Mouse (Mus musculus) hindbrain, postnatal 0 days (tissue): ENCODE data around the gene Nop53. TPM values are rescaled to one million over a fixed set of nuclear protein-coding genes. Genes with fewer than 3 reads are reported as not detected.

Source experiments
- ATAC-seq: fragments of 200-750 bp; cut with Nextera tagmentation; 2 replicates; pipeline ENCODE4 v1.8.0; 2017; ENCODE audit warnings: mild to moderate bottlenecking, moderate TSS enrichment, moderate library complexity
- DNase-seq: peaks from one replicate; pipeline ENCODE4 v3.0.0-alpha.2; 2015; ENCODE audit warnings: low spot score
- H3K27ac ChIP-seq: fragments of 300-500 bp; sonication (generic); 2 replicates; pipeline ENCODE4 v1.5.1; 2014; ENCODE audit warnings: mild to moderate bottlenecking
- H3K27me3 ChIP-seq: fragments of 300-500 bp; sonication (generic); 2 replicates; pipeline ENCODE4 v1.6.1; 2014; ENCODE audit warnings: low read length, mixed read lengths; ENCODE audit not compliant: insufficient read depth
- H3K36me3 ChIP-seq: fragments of 300-500 bp; sonication (generic); 2 replicates; pipeline ENCODE4 v1.6.1; 2014; ENCODE audit warnings: low read length, mixed read lengths; ENCODE audit not compliant: insufficient read depth
- H3K4me1 ChIP-seq: fragments of 300-500 bp; sonication (generic); 2 replicates; pipeline ENCODE4 v1.6.1; 2014; ENCODE audit warnings: antibody characterized with exemption, low read length, mixed read lengths; ENCODE audit not compliant: insufficient read depth
- H3K4me2 ChIP-seq: fragments of 300-500 bp; sonication (generic); 2 replicates; pipeline ENCODE4 v1.6.1; 2014; ENCODE audit warnings: low read depth, mild to moderate bottlenecking, low read length, moderate library complexity, mixed read lengths
- H3K4me3 ChIP-seq: fragments of 300-500 bp; sonication (generic); 2 replicates; pipeline ENCODE4 v1.5.1; 2014; ENCODE audit warnings: low read length
- H3K9ac ChIP-seq: fragments of 300-500 bp; sonication (generic); replicated peaks from 2 replicates; pipeline ENCODE4 v1.6.1; 2014; ENCODE audit warnings: mild to moderate bottlenecking, low read length, moderate library complexity, mixed read lengths
- H3K9me3 ChIP-seq: fragments of 300-500 bp; sonication (generic); 2 replicates; pipeline ENCODE4 v1.6.1; 2016; ENCODE audit warnings: low read length, mixed read lengths
- CTCF ChIP-seq: IDR thresholded peaks from 2 replicates; pipeline ENCODE4 v1.5.1; 2016; ENCODE audit warnings: antibody characterized with exemption, control low read depth, low read depth
- WGBS: fragments of 180-500 bp; shearing (Covaris S2); extraction: QIAGEN DNeasy Blood & Tissue Kit; methylation state at CpG from one replicate; pipeline ENCODE4 v1.1.7; 2014; 5-methylcytosine and 5-hydroxymethylcytosine counted together
- polyA plus RNA-seq: library from polyadenylated mRNA; unstranded; fragments of >200 nt; fragmentation: Nextera tagmentation; extraction: Ambion mirVana; gene quantifications from 2 replicates; pipeline ENCODE4 v1.2.1, GENCODE M21; 2015
- total RNA-seq: library from RNA; depleted of rRNA; stranded (reverse); fragments of >200 nt; gene quantifications from 2 replicates; pipeline ENCODE4 v1.2.3, GENCODE M21; 2014; rRNA removed

The Nop53 gene
- total RNA-seq, result 76.5 and 82.1 TPM in 2 replicates
- polyA plus RNA-seq, result 124 and 127 TPM in 2 replicates

DNA sequence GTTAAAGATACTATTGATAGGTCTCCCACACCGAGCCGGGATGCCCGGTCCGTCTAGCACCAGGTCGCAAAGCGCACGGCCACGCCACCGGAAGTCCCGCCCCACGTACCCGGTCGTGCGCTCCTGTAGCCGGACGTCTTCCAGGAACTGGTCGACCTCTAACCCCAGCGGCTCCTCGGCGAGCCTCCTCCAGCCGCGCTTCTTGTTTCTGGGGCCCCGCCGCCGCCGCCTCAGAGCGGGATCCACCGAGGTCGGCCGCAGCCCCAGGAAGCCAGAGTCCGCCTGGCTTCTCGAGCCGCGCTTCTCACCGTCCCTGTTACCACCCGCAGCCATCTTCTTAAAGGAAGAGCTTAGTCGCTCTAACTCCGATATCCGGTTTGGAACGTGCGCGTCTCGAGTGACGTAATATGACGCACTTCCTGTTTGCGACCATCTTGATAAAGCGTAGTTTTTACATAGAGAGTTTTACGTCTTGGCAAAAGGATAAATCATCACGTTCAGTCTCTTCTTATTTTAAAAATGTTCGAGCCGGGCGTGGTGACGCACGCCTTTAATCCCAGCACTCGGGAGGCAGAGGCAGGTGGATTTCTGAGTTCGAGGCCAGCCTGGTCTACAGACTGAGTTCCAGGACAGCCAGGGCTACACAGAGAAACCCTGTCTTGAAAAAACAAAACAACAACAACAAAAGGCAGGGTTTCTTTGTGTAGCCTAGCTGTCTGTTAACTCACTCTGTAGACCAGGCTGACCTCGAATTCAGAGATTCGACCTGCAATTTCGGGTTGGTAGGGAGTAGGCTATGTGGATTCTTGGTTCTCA, at the start of gene Nop53:
TSS of gene Nop53 (minus strand) at position 354 of the 816 bp plus-strand sequence.
- peak; percentile 95 for ATAC-seq
- 2% methylated on average over 59 of the region's 59 CpGs for WGBS

DNA sequence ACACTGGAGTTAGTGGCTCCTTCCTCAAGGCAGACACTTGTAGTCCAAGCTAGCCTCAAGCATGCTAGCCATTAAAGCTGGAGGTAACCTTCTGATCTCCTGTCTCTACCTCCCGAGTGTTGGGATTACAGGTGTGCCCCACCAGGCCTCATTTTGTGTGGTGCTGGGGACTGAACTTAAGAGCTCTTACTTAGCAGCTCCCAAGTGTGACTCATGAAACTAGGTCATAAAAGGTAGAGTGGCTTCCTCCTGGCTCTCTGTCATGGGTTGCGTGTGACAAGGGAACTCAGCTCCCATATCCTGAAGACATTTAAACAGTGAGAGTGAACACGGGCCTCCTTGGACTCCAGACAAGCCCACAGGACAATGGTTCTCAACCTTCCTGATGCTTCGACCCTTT, 47.9 kb upstream of the Nop53 start:
- Histone ChIP-seq H3K27ac (no peak overlapping the region), H3K9me3 (no peaks in the 10 kb centered on the region), H3K4me2 (no peak overlapping the region), H3K9ac (no peak overlapping the region), H3K36me3 (peaks cover 30% of the 10 kb centered on the region), H3K4me1 (no peaks in the 10 kb centered on the region), H3K4me3 (no peak overlapping the region), H3K27me3 (no peaks in the 10 kb centered on the region)
- 92% methylated on average over 4 of the region's 4 CpGs for WGBS
- ATAC-seq (no peak), DNase-seq (no peak)
- TF ChIP-seq CTCF, result no peak

More for the DNA sequence above, at the start of gene Nop53:
- peak within 1 kb of the TSS; percentile 96 for H3K27ac ChIP-seq
- H3K4me1 ChIP-seq, result peaks cover 6% of the 10 kb centered on the region; the same call in 1 of the 2 replicates
- peak; percentile 99 for DNase-seq
- peaks cover 27% of the 10 kb centered on the region for H3K36me3 ChIP-seq
- H3K27me3 ChIP-seq, result no peaks in the 10 kb centered on the region
- peak within 1 kb of the TSS; percentile 72 for H3K9ac ChIP-seq
- peak within 1 kb of the TSS; percentile 74 for H3K4me3 ChIP-seq
- TF ChIP-seq CTCF, result no peak
- peak within 1 kb of the TSS; percentile 73 for H3K4me2 ChIP-seq
- no peaks in the 10 kb centered on the region for H3K9me3 ChIP-seq

DNA sequence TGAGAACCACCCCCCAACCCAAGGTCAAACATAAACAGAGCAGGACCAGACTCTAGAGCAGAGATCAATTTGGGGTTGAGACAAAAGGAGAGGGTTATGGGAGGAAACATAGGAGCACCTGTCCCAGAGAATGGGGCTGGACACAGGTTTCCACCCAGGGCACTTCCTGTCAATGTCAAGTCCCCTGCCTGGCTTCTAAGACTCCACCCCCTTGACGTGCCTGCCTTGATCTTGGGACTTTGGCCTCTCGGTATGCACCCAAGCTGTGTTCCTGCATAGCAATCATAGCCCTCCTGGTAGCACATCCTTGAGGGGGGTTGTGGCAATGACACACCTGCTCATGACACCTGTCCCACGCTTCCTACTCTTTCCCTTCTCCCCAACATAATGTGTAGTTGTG, 47.3 kb upstream of the Nop53 start:
- ATAC-seq (no peak), DNase-seq (no peak)
- WGBS, result 79% methylated on average over 3 of the region's 3 CpGs
- no peak overlapping the region for H3K4me2 ChIP-seq
- TF ChIP-seq CTCF, result no peak
- peaks cover 36% of the 10 kb centered on the region for H3K36me3 ChIP-seq
- no peaks in the 10 kb centered on the region for H3K4me1 ChIP-seq
- H3K9me3 ChIP-seq, result no peaks in the 10 kb centered on the region
- H3K27me3 ChIP-seq, result no peaks in the 10 kb centered on the region
- no peak overlapping the region for H3K4me3 ChIP-seq
- no peak overlapping the region for H3K27ac ChIP-seq
- H3K9ac ChIP-seq, result no peak overlapping the region

DNA sequence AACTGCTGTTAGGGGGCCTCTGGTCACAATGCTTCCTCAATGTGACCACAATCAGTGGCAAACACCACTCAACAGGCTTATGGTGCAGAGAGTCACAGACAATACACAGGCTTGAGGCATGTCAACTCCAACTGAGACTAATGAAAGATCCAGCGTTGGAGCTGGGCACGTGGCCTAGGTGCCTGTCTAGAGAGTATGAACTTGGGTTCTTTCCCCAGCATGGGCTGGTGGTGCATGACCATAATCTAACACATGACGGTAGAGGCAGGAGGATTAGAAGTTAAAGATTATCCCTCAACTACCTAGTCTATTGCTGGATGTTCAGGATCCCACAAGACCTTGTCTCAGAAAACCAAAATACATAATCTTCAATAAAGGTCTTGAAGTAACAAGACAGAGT, 45.9 kb upstream of the Nop53 start:
- no peak for ATAC-seq
- no peak for TF ChIP-seq CTCF
- Histone ChIP-seq H3K27ac (no peak overlapping the region), H3K4me1 (no peaks in the 10 kb centered on the region), H3K27me3 (no peaks in the 10 kb centered on the region), H3K9me3 (no peaks in the 10 kb centered on the region), H3K9ac (no peak overlapping the region), H3K36me3 (peaks cover 45% of the 10 kb centered on the region), H3K4me2 (no peak overlapping the region), H3K4me3 (no peak overlapping the region)
- WGBS, result 78% methylated on average over 3 of the region's 3 CpGs
- DNase-seq, result no peak

DNA sequence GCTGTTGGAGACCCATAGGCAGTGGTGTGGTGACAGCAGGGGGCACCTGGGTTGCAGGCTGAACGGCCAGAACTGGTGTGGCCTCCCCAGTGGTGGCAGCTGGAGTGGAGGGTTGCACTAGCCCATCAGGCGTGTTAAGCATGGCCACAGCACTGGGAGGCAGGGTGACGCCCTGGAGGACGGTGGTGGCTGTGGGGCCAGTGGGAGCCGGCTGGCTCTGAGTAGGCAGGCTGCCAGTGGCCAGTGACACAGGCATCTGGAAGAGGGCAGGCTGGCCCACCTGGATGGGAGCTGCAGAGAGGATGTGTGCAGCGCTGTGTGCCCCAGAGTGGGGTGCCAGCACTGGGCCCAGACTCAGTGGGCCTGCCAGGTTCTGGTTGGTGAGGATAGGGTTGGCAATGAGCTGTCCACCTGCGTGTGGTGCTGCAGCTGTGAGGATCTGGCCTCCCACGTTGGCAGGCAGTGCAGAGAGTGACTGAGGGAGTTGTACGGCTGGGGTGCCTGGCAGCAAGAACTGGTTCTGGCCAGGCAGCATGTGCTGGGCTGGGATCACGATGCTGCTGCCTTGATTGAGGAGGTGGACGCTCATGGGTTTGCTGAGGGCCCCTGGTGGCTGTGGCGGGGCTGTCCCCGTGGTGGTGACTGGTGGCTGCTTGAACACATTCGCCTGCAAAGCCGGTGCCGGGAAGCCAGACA, 41.9 kb upstream of the Nop53 start:
- H3K4me1 ChIP-seq, result no peaks in the 10 kb centered on the region
- H3K9ac ChIP-seq, result no peak overlapping the region
- ATAC-seq (peak; percentile 35; the same call in 1 of the 2 replicates), DNase-seq (no peak)
- H3K4me2 ChIP-seq, result no peak overlapping the region
- WGBS, result 89% methylated on average over 16 of the region's 16 CpGs
- no peak overlapping the region for H3K27ac ChIP-seq
- TF ChIP-seq CTCF, result no peak
- H3K9me3 ChIP-seq, result no peaks in the 10 kb centered on the region
- no peaks in the 10 kb centered on the region for H3K27me3 ChIP-seq
- H3K36me3 ChIP-seq, result peaks cover 34% of the 10 kb centered on the region
- no peak overlapping the region for H3K4me3 ChIP-seq

DNA sequence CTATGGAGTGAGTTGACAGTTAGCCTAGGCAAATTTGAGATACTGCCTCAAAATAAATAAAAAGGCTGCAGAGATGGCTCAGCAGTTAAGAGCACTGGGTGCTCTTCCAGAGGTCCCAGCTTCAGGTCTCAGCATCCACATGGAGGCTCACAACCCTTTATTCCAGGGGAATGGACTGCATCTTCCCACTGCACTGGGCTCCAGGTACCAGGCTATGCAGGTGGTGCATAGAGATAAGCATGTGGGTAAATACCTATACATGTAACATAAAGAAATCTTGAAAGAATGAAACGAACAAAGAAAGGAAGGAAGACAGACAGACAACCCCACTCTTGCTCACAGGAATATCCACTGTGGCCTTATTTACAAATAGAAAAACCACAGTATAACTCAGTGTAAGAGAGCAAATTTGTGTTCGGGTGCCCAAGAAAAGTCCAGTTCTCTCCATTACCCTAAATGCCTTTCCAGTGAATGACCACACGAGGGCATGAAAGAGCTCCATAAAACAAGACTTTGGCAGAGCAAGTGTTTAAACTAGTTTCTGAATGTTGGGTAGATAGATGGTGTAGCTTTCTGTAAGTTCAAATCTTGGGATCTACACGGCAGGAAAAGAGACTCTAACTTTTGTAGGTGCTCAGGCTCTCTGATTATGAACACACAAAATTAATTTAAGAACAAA, 37.0 kb upstream of the Nop53 start:
- WGBS, result 38% methylated on average over 4 of the region's 4 CpGs
- no peak overlapping the region for H3K27ac ChIP-seq
- H3K4me1 ChIP-seq, result no peaks in the 10 kb centered on the region
- H3K27me3 ChIP-seq, result no peaks in the 10 kb centered on the region
- no peak overlapping the region for H3K9ac ChIP-seq
- peak; percentile 79 for TF ChIP-seq CTCF
- H3K4me3 ChIP-seq, result no peak overlapping the region
- ATAC-seq (no peak), DNase-seq (peak; percentile 73)
- no peaks in the 10 kb centered on the region for H3K9me3 ChIP-seq
- H3K36me3 ChIP-seq, result peaks cover 22% of the 10 kb centered on the region
- no peak overlapping the region for H3K4me2 ChIP-seq
